Mouse (Mus musculus): Measurements from ENCODE around the gene Zfp146.

DNA sequence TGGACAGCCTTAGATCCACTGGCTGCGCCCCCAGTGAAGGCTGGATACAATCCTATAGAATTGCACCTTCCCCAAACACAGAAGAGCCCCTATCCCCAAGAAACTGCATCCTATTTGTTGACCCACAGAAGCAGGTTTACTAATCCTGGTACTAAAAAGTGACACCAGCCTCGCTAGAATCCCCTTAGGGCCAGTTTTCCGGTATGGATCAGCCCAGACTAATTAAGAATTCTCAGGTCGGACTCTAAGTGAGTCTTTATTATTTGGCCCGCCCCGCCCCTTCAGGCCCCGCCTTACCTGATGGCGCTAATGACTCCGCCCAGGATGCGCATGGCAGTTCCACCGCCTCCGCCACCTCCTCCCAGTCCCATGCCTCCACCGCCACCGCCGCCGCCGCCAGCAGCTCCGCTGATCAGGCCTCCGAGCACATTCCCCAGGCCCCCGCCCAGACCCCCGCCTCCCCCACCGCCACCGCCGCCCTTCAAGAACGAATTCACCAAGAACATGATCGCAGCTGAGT is 24.1 kb upstream of the Zfp146 start:
- TF ChIP-seq CTCF (IDR thresholded peaks at IDR 0.05; ENCODE audit: insufficient read depth, low read depth, low read length) = no peak
- TF ChIP-seq POLR2A (IDR thresholded peaks at IDR 0.05; ENCODE audit: insufficient read depth, low read depth, low read length) = no peak

All from olfactory bulb, adult 2 months (tissue).